Mouse (Mus musculus): ENCODE measurements around the gene Krt32.

Gene Krt32

DNA sequence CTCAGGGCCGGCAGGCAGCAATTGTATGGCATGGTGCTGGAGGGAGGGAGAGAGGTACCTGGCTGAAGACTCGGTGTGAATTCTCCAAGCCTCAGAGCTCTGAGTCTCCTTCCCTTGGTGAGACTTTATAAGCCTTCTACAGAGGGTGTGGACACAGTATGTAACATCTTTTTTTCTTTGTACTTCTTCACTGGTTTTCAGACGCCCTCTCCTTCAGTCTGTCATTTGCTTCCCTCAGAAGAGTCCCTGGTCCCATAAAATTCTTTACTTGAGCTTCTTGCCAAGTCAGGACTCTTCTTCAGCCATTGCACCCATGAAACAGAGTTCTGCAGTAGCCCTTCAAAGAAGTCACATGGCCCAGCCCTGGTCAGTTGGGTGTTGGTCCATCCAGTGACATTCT, 37.6 kb downstream of the Krt32 start, which contains the start of gene Krt31:
Gene Krt31, minus strand, starts transcription at position 101 of the 400 bp plus-strand sequence.
- no peak for DNase-seq (ENCODE audit: low spot score)

DNA sequence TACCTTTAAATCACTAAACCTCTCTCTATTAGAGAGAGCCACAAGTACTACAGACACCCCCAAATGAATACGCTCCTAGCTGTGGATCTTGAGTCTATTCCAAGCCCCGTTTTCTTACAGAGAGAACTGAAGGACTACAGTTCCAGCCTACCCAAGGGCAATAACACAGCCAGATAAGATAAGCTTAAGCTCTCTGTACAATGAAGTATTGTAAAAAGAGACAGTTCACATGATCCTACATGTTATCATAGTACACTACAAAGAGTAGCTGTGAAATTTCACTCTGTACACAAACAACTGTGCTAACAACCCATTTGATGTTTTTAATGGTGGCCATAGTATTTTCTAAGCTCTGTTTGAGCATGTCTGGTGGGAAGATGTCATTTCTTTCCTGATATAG, 40.8 kb downstream of the Krt32 start:
- no peak for DNase-seq (ENCODE audit: low spot score)

DNA sequence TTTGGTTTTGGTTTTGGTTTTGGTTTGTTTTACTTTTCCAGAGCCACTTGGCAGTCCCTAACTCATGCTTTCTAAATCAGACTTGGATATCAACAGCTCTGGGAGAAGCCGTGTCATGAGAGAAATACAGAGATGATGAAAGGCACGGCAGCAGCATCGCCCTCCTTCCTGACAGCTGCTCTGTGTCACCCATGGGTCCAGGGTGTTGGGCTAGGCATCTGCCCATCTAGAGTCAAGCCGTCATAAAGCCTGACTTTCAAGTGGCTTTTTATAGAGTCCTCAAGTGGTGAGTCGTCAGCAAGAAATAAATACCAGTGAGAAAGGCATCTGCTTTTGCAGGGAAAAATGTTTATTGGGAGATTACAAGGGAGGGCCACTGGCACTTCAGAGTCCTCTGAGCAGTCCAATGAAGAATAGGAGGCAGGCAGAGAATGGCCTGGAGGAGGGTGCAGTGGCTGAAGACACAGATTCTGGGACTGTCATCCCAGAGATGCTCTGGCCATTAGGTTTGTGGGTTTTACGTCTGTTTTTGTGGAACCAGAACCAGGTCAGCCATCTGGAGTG, 41.6 kb downstream of the Krt32 start:
- DNase-seq (ENCODE audit: low spot score), result no peak

DNA sequence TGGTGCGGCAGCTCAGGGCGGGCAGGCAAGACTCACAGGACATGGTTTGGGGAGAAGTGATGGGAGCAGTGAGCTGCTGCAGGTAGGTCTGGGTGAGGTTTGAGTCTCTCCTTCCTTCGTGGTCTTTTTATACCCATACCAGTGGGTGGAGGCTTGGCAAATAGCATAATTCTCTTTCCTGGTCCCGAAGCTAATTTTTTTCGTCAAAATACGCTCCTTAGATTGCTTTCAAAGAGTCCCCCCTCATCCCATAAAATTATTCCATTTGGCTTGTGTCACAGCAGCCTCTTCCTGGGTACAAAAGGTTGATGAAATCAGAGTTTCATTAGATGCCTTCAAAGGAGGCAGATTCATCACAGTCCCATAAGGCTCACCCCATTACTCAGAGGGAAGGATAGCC, 46.6 kb downstream of the Krt32 start, which contains the start of gene Krt34:
Gene Krt34, minus strand, starts transcription at position 101 of the 400 bp plus-strand sequence.
- DNase-seq (ENCODE audit: low spot score), result no peak

All from testis, postnatal 10 days (tissue).